Mouse (Mus musculus) kidney, embryonic 14.5 days (tissue): Measurements from ENCODE around the gene Iqcf6. TPM values are rescaled to one million over a fixed set of nuclear protein-coding genes. Genes with fewer than 3 reads are reported as not detected.
A peak's percentile ranks its signal among the peaks of the same experiment; 100 is the strongest.

ENCODE experiments used
- ATAC-seq: fragments of 200-750 bp; cut with Nextera tagmentation; 2 replicates; pipeline ENCODE4 v1.8.0; 2017; ENCODE audit warnings: moderate number of reproducible peaks, mild to moderate bottlenecking, moderate TSS enrichment, moderate library complexity; ENCODE audit not compliant: low FRiP score, low TSS enrichment
- H3K27ac ChIP-seq: fragments of 300-500 bp; sonication (generic); 2 replicates; pipeline ENCODE4 v1.5.1; 2014; ENCODE audit warnings: low read depth, mild to moderate bottlenecking, low read length, moderate library complexity, mixed read lengths
- H3K27me3 ChIP-seq: fragments of 300-500 bp; sonication (generic); 2 replicates; pipeline ENCODE4 v1.6.1; 2014; ENCODE audit warnings: mild to moderate bottlenecking, low read length; ENCODE audit not compliant: control insufficient read depth, insufficient read depth
- H3K36me3 ChIP-seq: fragments of 300-500 bp; sonication (generic); 2 replicates; pipeline ENCODE4 v1.6.1; 2014; ENCODE audit warnings: low read length, mixed read lengths; ENCODE audit not compliant: control insufficient read depth, insufficient read depth
- H3K4me1 ChIP-seq: fragments of 300-500 bp; sonication (generic); 2 replicates; pipeline ENCODE4 v1.6.1; 2014; ENCODE audit warnings: low read length, mixed read lengths; ENCODE audit not compliant: control insufficient read depth, insufficient read depth
- H3K4me2 ChIP-seq: fragments of 300-500 bp; sonication (generic); replicated peaks from 2 replicates; pipeline ENCODE4 v1.6.1; 2014; ENCODE audit warnings: low read depth, mild to moderate bottlenecking, low read length
- H3K4me3 ChIP-seq: fragments of 300-500 bp; sonication (generic); 2 replicates; pipeline ENCODE4 v1.5.1; 2014; ENCODE audit warnings: mild to moderate bottlenecking, low read length
- H3K9ac ChIP-seq: fragments of 300-500 bp; sonication (generic); 2 replicates; pipeline ENCODE4 v1.6.1; 2014; ENCODE audit warnings: low read depth, mild to moderate bottlenecking, low read length, moderate library complexity
- H3K9me3 ChIP-seq: fragments of 300-500 bp; sonication (generic); 2 replicates; pipeline ENCODE4 v1.6.1; 2016; ENCODE audit warnings: low read length; ENCODE audit not compliant: control insufficient read depth
- WGBS: fragments of 180-500 bp; shearing (Covaris S2); extraction: QIAGEN DNeasy Blood & Tissue Kit; methylation state at CpG from one replicate; pipeline ENCODE4 v1.1.7; 2014; 5-methylcytosine and 5-hydroxymethylcytosine counted together
- polyA plus RNA-seq: library from polyadenylated mRNA; unstranded; fragments of >200 nt; fragmentation: Nextera tagmentation; extraction: Ambion mirVana; gene quantifications from 2 replicates; pipeline ENCODE4 v1.2.1, GENCODE M21; 2014

Iqcf6 gene
- polyA plus RNA-seq, 1 experiment from 2014 or later: not detected

- no peak for ATAC-seq
- H3K4me3 ChIP-seq: no peak overlapping the region
- H3K27me3 ChIP-seq: no peaks in the 10 kb centered on the region
- H3K4me1 ChIP-seq: no peaks in the 10 kb centered on the region
- no peak overlapping the region for H3K27ac ChIP-seq
- no peak overlapping the region for H3K9ac ChIP-seq
- H3K36me3 ChIP-seq: no peaks in the 10 kb centered on the region
- no peaks in the 10 kb centered on the region for H3K9me3 ChIP-seq
- H3K4me2 ChIP-seq: no peak overlapping the region
- WGBS: 84% methylated on average over 9 of the region's 9 CpGs
Observed at GRCm38 (mm10) chr9:106645684-106646271, 19.4 kb downstream of the Iqcf6 start.

- ATAC-seq: no peak
- H3K27ac ChIP-seq: no peak overlapping the region
- H3K4me3 ChIP-seq: no peak overlapping the region
- H3K4me2 ChIP-seq: no peak overlapping the region
- H3K27me3 ChIP-seq: no peaks in the 10 kb centered on the region
- no peaks in the 10 kb centered on the region for H3K9me3 ChIP-seq
- H3K9ac ChIP-seq: no peak overlapping the region
- H3K36me3 ChIP-seq: no peaks in the 10 kb centered on the region
- 80% methylated on average over 27 of the region's 27 CpGs for WGBS
- H3K4me1 ChIP-seq: no peaks in the 10 kb centered on the region
Observed at GRCm38 (mm10) chr9:106647226-106647625, 20.8 kb downstream of the Iqcf6 start.

GRCm38 (mm10) chr9:106652720-106653119 lies 26.3 kb downstream of the Iqcf6 start:
- Histone ChIP-seq H3K9ac (no peak overlapping the region), H3K4me1 (0 out of 2 replicates have a peak, but pooled peaks cover 3% of the 10 kb centered on the region), H3K27ac (no peak overlapping the region), H3K9me3 (no peaks in the 10 kb centered on the region), H3K36me3 (no peaks in the 10 kb centered on the region), H3K27me3 (peaks cover 16% of the 10 kb centered on the region), H3K4me3 (no peak overlapping the region), H3K4me2 (no peak overlapping the region)
- 78% methylated on average over 1 of the region's 1 CpGs for WGBS
- ATAC-seq: no peak

GRCm38 (mm10) chr9:106655884-106656720 lies 29.7 kb downstream of the Iqcf6 start, which contains the start of gene Grm2:
Gene Grm2 (minus strand): TSS chr9:106656082.
- WGBS: under 1% methylated on average over 33 of the region's 44 CpGs
- peak; percentile 85 for ATAC-seq

GRCm38 (mm10) chr9:106656820-106657219 lies 30.4 kb downstream of the Iqcf6 start:
- no peak overlapping the region for H3K4me2 ChIP-seq
- no peak overlapping the region for H3K4me3 ChIP-seq
- ATAC-seq: no peak
- no peak overlapping the region for H3K27ac ChIP-seq
- peaks cover 28% of the 10 kb centered on the region; the same call in 1 of the 2 replicates for H3K36me3 ChIP-seq
- H3K9me3 ChIP-seq: no peaks in the 10 kb centered on the region
- peaks cover 16% of the 10 kb centered on the region for H3K27me3 ChIP-seq
- 23% methylated on average over 5 of the region's 5 CpGs for WGBS
- no peak overlapping the region for H3K9ac ChIP-seq
- 0 out of 2 replicates have a peak, but pooled peaks cover 3% of the 10 kb centered on the region for H3K4me1 ChIP-seq

More at GRCm38 (mm10) chr9:106655884-106656720, 29.7 kb downstream of the Iqcf6 start, which contains the start of gene Grm2:
- Histone ChIP-seq H3K4me2 (peak within 1 kb of the TSS; percentile 54), H3K27ac (no peak within 1 kb of the TSS), H3K27me3 (peaks cover 16% of the 10 kb centered on the region), H3K4me3 (peak within 1 kb of the TSS; percentile 30), H3K9me3 (no peaks in the 10 kb centered on the region), H3K4me1 (0 out of 2 replicates have a peak, but pooled peaks cover 3% of the 10 kb centered on the region), H3K9ac (no peak within 1 kb of the TSS), H3K36me3 (peaks cover 24% of the 10 kb centered on the region; the same call in 1 of the 2 replicates)

- H3K9me3 ChIP-seq: no peaks in the 10 kb centered on the region
- WGBS: 34% methylated on average over 5 of the region's 5 CpGs
- ATAC-seq: no peak
Observed at GRCm38 (mm10) chr9:106657592-106657991, 31.2 kb downstream of the Iqcf6 start.

GRCm38 (mm10) chr9:106659441-106659840 lies 33.1 kb downstream of the Iqcf6 start:
- peaks cover 12% of the 10 kb centered on the region for H3K27me3 ChIP-seq
- H3K4me3 ChIP-seq: no peak overlapping the region
- WGBS: 77% methylated on average over 7 of the region's 7 CpGs
- H3K4me1 ChIP-seq: 0 out of 2 replicates have a peak, but pooled peaks cover 3% of the 10 kb centered on the region
- no peak for ATAC-seq
- peaks cover 44% of the 10 kb centered on the region for H3K36me3 ChIP-seq
- H3K9ac ChIP-seq: no peak overlapping the region
- H3K9me3 ChIP-seq: no peaks in the 10 kb centered on the region
- no peak overlapping the region for H3K4me2 ChIP-seq
- no peak overlapping the region for H3K27ac ChIP-seq

More at GRCm38 (mm10) chr9:106657592-106657991, 31.2 kb downstream of the Iqcf6 start:
- no peak overlapping the region for H3K4me3 ChIP-seq
- peaks cover 16% of the 10 kb centered on the region for H3K27me3 ChIP-seq
- H3K4me1 ChIP-seq: 0 out of 2 replicates have a peak, but pooled peaks cover 3% of the 10 kb centered on the region
- H3K27ac ChIP-seq: no peak overlapping the region
- no peak overlapping the region for H3K9ac ChIP-seq
- peaks cover 35% of the 10 kb centered on the region for H3K36me3 ChIP-seq
- no peak overlapping the region for H3K4me2 ChIP-seq

- Histone ChIP-seq H3K9ac (no peak overlapping the region), H3K27ac (no peak overlapping the region), H3K4me1 (0 out of 2 replicates have a peak, but pooled peaks cover 3% of the 10 kb centered on the region), H3K4me3 (no peak overlapping the region), H3K27me3 (peaks cover 7% of the 10 kb centered on the region), H3K4me2 (no peak overlapping the region), H3K36me3 (peaks cover 48% of the 10 kb centered on the region), H3K9me3 (no peaks in the 10 kb centered on the region)
- ATAC-seq: no peak
- whole genome bisulfite sequencing: 92% methylated on average over 1 of the region's 1 CpGs
Observed at GRCm38 (mm10) chr9:106659935-106660334, 33.6 kb downstream of the Iqcf6 start.

- ATAC-seq: no peak
- peaks cover 67% of the 10 kb centered on the region for H3K36me3 ChIP-seq
Observed at GRCm38 (mm10) chr9:106663200-106663599, 36.8 kb downstream of the Iqcf6 start.

More at GRCm38 (mm10) chr9:106663200-106663599, 36.8 kb downstream of the Iqcf6 start:
- Histone ChIP-seq H3K4me3 (no peak overlapping the region), H3K4me2 (no peak overlapping the region), H3K9me3 (no peaks in the 10 kb centered on the region), H3K27ac (no peak overlapping the region), H3K9ac (no peak overlapping the region), H3K4me1 (no peaks in the 10 kb centered on the region), H3K27me3 (no peaks in the 10 kb centered on the region)
- 61% methylated on average over 6 of the region's 6 CpGs for WGBS
